Mouse (Mus musculus) small intestine, adult 10 weeks (tissue): ENCODE measurements around the gene Depp1. TPM values are rescaled to one million over a fixed set of nuclear protein-coding genes. Genes with fewer than 3 reads are reported as not detected.

Experiments used
- polyA plus RNA-seq: library from polyadenylated mRNA; stranded (reverse); fragments of 350-450 nt; fragmentation: Illumina TruSeq; extraction: RNeasy Lipid Tissue Mini Kit (QIAGEN cat#74804); gene quantifications from one replicate; pipeline ENCODE4 v1.2.3, GENCODE M21; 2014; ENCODE audit warnings: low replicate concordance

Depp1 gene
- not detected for polyA plus RNA-seq

DNA sequence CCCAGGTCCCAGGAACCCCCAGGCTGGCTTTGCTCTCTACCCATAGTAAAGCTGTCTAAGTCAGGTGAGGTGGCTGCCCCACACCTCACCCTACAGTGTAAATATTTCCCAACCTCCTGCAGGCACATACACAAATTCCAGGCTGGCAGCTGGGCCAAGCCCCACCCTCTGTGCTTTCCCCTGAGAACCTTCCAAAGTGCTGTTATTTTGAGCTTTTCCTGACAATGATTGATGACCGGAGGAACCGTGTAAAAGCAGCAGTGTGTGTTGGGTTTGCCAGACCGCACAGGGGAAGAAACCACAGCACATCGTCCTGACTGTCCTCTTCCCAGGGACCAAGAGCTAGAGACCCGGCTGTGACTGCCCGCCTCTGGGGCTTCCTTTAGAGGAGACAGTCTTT is at the start of gene Depp1:
Depp1 (plus strand) TSS at position 204 of the 400 bp plus-strand sequence.

DNA sequence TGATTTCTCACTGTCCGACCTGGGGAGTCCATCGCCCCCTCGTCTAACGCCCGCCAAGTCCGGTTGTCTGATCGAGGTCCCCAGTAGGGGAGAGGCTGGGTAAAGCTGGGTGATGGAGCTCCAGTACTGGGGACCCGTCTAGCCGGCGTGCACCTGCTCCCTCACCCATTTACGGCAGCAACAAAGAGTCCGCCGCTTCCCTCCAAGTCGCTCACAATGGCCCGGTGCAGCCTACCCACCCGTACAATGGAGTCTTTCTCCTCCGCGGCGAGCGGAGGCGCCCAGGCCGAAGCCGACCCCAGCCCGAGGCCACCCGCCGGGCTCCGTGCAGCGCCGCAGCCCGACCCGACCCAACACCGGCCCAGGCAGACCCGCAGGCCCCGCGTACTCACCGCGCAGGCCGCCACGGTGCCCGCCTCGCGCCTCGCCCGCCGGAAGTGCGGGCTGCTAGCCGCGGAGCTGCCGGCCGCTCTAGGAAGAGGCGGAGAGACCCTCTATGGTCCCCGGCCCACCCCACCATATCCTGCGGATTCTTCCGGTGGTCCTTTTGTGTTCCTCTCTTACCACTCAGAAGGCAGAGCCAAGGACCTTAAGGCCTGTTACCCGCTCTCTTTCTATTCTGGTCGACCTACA is 21.8 kb upstream of the Depp1 start, which contains the start of gene Zfp422:
Zfp422 (minus strand) TSS at position 461 of the 633 bp plus-strand sequence.

DNA sequence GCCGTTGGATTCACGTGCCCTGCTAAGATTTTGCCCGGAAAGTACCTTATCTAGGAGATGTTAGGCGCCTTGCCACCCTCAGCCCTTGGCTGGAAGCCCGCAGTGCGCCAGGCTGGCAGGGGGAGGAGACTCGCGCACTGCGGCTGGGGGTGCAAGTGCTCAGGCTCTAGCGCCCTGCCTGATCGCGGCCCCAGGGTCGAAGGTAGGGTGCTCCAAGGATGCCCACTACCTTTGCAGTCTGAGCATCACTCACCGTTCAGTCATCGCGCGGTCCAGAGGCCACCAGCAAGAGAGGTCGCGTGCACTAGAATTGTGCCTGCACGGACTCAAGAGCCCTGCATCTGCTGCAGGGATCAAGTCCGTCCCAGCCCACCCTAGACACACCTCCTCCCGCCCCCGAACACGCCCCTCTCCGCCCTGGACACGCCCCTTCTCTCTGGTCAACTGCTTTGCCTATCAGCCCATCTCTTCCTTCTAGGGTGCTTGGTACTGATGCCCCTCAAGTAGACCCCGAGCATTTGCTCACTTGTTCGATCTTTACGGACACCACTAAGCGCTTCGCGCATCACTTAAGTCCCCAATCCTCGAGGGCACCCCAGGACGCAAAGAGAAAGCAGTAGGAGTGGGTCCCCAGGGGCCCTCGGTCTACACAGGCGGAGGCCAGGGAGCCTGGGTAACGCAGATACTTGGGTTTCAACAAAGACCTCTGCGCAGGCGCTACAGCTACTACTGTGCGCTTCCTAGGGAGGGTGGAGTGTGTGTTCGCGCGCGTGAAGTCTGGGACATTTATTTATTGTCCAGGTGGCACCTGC is 23.3 kb downstream of the Depp1 start, which contains the start of gene Rassf4:
Rassf4 (minus strand) TSS at position 482 of the 812 bp plus-strand sequence.

Other genes starting within 250 kb of the Depp1 start
- gene Alox5, start 189.4 kb upstream of the Depp1 start, polyA plus RNA-seq, result 1.2 TPM
- gene Olfr211, start 161.5 kb upstream of the Depp1 start, polyA plus RNA-seq, result not detected
- not detected for gene Olfr212, start 144.1 kb upstream of the Depp1 start, polyA plus RNA-seq
- not detected for gene Olfr213, start 112.2 kb upstream of the Depp1 start, polyA plus RNA-seq
- not detected for gene Gm5580, start 99.5 kb upstream of the Depp1 start, polyA plus RNA-seq
- gene Olfr214, start 96.4 kb upstream of the Depp1 start, polyA plus RNA-seq, result not detected
- not detected for gene Olfr215, start 66.4 kb upstream of the Depp1 start, polyA plus RNA-seq
- gene Zfp422, start 21.6 kb upstream of the Depp1 start, polyA plus RNA-seq, result 49.6 TPM
- gene Rassf4, start 23.3 kb downstream of the Depp1 start, polyA plus RNA-seq, result 5.0 TPM
- not detected for gene Tmem72, start 66.3 kb downstream of the Depp1 start, polyA plus RNA-seq